13 mouse cellular contexts compared by ENCODE assay signal in genomic region chr2:72139863-72140845, GRCm38 (mm10).
DNase-seq lines count a peak whose midpoint lies in the region; ATAC-seq and TF ChIP-seq lines count a peak whose summit lies in the region.
"Had no signal": no experiment of that assay in that cellular context is flagged by ENCODE, and none has a peak within 500 bp of the region (broad histone marks: within the 10 kb centered on the region; RNA-seq: fewer than 3 reads in every experiment).

No protein-coding gene starts in this region.

- no peak for TF ChIP-seq CTCF in forebrain, postnatal 0 days (IDR thresholded peaks at IDR 0.05; ENCODE audit: low read depth)

- peaks cover 5% of the 10 kb centered on the region for H3K4me1 ChIP-seq in forebrain, postnatal 0 days (ENCODE audit: insufficient read depth)
- no peaks in the 10 kb centered on the region for H3K4me1 ChIP-seq in forebrain, embryonic 11.5 days (replicated peaks; ENCODE audit: control insufficient read depth, insufficient read depth, low read length)
- peaks cover 26% of the 10 kb centered on the region for H3K4me1 ChIP-seq in neural tube, embryonic 12.5 days

- H3K9ac ChIP-seq in forebrain, postnatal 0 days = no peak overlapping the region
- no peak overlapping the region for H3K9ac ChIP-seq in forebrain, embryonic 11.5 days (ENCODE audit: low read length)
- H3K9ac ChIP-seq in neural tube, embryonic 12.5 days = no peak overlapping the region

- no peaks in the 10 kb centered on the region for H3K36me3 ChIP-seq in forebrain, postnatal 0 days (ENCODE audit: insufficient read depth)
- no peaks in the 10 kb centered on the region for H3K36me3 ChIP-seq in forebrain, embryonic 11.5 days (ENCODE audit: control insufficient read depth, insufficient read depth, low read length)
- no peaks in the 10 kb centered on the region for H3K36me3 ChIP-seq in neural tube, embryonic 12.5 days
- no peaks in the 10 kb centered on the region for H3K36me3 ChIP-seq in splenic B cell, adult 2 months (ENCODE audit: control insufficient read depth, insufficient read depth, low read length, poor library complexity, severe bottlenecking)

- peak overlapping the region; percentile 9; the same call in 1 of the 2 replicates for H3K27ac ChIP-seq in forebrain, postnatal 0 days (ENCODE audit: low read depth, low read length)
- no peak overlapping the region for H3K27ac ChIP-seq in forebrain, embryonic 11.5 days (ENCODE audit: low read depth, low read length)
- H3K27ac ChIP-seq in neural tube, embryonic 12.5 days = 0 out of 2 replicates have a peak overlapping the region, but pooled peaks have one; percentile 10
- H3K27ac ChIP-seq: kidney, postnatal 0 days had no signal

- no peak overlapping the region for H3K4me2 ChIP-seq in forebrain, postnatal 0 days (ENCODE audit: low read depth)
- no peak overlapping the region for H3K4me2 ChIP-seq in forebrain, embryonic 11.5 days (ENCODE audit: low read depth, low read length, severe bottlenecking)
- no peak overlapping the region for H3K4me2 ChIP-seq in neural tube, embryonic 12.5 days (replicated peaks)
- H3K4me2 ChIP-seq: midbrain, embryonic 11.5 days had no signal

- H3K27me3 ChIP-seq in forebrain, postnatal 0 days (ENCODE audit: insufficient read depth, low read length) = no peaks in the 10 kb centered on the region
- H3K27me3 ChIP-seq in forebrain, embryonic 11.5 days (ENCODE audit: control insufficient read depth, insufficient read depth, low read length) = no peaks in the 10 kb centered on the region
- H3K27me3 ChIP-seq in neural tube, embryonic 12.5 days (replicated peaks) = no peaks in the 10 kb centered on the region
- no peaks in the 10 kb centered on the region for H3K27me3 ChIP-seq in splenic B cell, adult 2 months (ENCODE audit: control insufficient read depth, insufficient read depth, low read length, poor library complexity, severe bottlenecking)

- no peaks in the 10 kb centered on the region for H3K9me3 ChIP-seq in forebrain, postnatal 0 days (ENCODE audit: low read length)
- H3K9me3 ChIP-seq in forebrain, embryonic 11.5 days (ENCODE audit: control insufficient read depth, low read length) = no peaks in the 10 kb centered on the region
- no peaks in the 10 kb centered on the region for H3K9me3 ChIP-seq in neural tube, embryonic 12.5 days

- WGBS in forebrain, postnatal 0 days = 73% methylated on average over 14 of the region's 14 CpGs
- WGBS in forebrain, embryonic 11.5 days = 87% methylated on average over 14 of the region's 14 CpGs
- 86% methylated on average over 14 of the region's 14 CpGs for WGBS in neural tube, embryonic 12.5 days

- ATAC-seq in forebrain, postnatal 0 days = no peak; the same call in 1 of the 2 replicates
- ATAC-seq in forebrain, embryonic 11.5 days (replicated peaks; ENCODE audit: low FRiP score) = no peak
- no peak for ATAC-seq in neural tube, embryonic 12.5 days (ENCODE audit: low FRiP score, low read depth)

- H3K4me3 ChIP-seq in forebrain, postnatal 0 days (ENCODE audit: low read depth, low read length) = no peak overlapping the region
- no peak overlapping the region for H3K4me3 ChIP-seq in forebrain, embryonic 11.5 days (ENCODE audit: low read depth, low read length)
- no peak overlapping the region for H3K4me3 ChIP-seq in neural tube, embryonic 12.5 days
- H3K4me3 ChIP-seq: myocyte had no signal

- DNase-seq in forebrain, postnatal 0 days = no peak
- DNase-seq in forebrain, embryonic 11.5 days (ENCODE audit: low spot score) = no peak
- DNase-seq in neural tube, embryonic 10.5 days (ENCODE audit: extremely low spot score, low spot score) = no peak
- peak; percentile 33 for DNase-seq in cerebellum, adult 8-10 months
- peak; percentile 59 for DNase-seq in splenic B cell, adult 2 months (ENCODE audit: low read depth, low spot score)
- DNase-seq in urinary bladder, postnatal 14 days (ENCODE audit: low spot score) = no peak
- DNase-seq in urinary bladder, adult 2 months (ENCODE audit: low spot score) = no peak
- DNase-seq: adrenal gland, adult 2 months; layer of hippocampus, postnatal 36 days had no signal

Comparison
In these comparisons a context has a peak if more than half of its experiments do, and no peak if none do; other contexts are left out.
1. DNase-seq: peak in cerebellum, adult 8-10 months (single experiment) and splenic B cell, adult 2 months (single experiment); none in forebrain, postnatal 0 days (single experiment), forebrain, embryonic 11.5 days (single experiment), neural tube, embryonic 10.5 days (single experiment), urinary bladder, postnatal 14 days (single experiment) and urinary bladder, adult 2 months (single experiment).